Mouse (Mus musculus): ENCODE measurements around the gene Lrrc36. TPM values are rescaled to one million over a fixed set of nuclear protein-coding genes. Genes with fewer than 3 reads are reported as not detected.
A peak's percentile ranks its signal among the peaks of the same experiment; 100 is the strongest.

Lrrc36 gene
- total and polyA plus RNA-seq, 3 experiments, result 0.06 TPM; not detected in 2

GRCm38 (mm10) chr8:105453296-105453695 lies 39.9 kb downstream of the Lrrc36 start (continued):
- no peak for TF ChIP-seq MAZ (IDR thresholded peaks at IDR 0.05; ENCODE audit: low read depth, low read length)
- TF ChIP-seq MAX (IDR thresholded peaks at IDR 0.05; ENCODE audit: low read length), result no peak

DNA sequence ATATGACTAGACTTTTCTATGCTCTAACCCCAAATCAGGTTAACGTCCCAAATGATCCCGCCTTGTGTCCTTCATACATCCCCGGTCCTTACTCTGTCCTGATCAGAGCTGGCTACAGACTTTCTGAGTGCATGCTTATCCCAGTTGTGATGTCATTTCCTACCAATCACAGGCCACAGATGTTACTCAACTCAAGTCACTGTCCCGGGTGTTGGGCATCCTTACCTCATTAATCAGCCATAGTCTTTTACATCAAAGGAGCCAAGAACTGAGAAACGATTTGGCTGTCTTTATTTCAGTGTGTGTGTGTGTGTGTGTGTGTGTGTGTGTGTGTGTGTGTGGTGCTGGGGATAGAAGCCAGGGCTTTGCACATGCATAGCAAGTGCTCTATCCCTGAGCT lies 40.7 kb downstream of the Lrrc36 start:
- H3K79me2 ChIP-seq (ENCODE audit: control insufficient read depth, insufficient read depth, low read length, poor library complexity), result no peaks in the 10 kb centered on the region
- H3K36me3 ChIP-seq (ENCODE audit: control insufficient read depth in 1 of 2, insufficient read depth in 2 of 2, low read length in 2 of 2), result peaks cover 0 to 13% of the 10 kb centered on the region in 2 experiments; a peak in 2 of 4 replicates
- no peak overlapping the region for H3K4me3 ChIP-seq (ENCODE audit: control insufficient read depth in 1 of 2, insufficient read depth in 1 of 2, low read depth in 2 of 2, low read length in 2 of 2)
- peaks cover 7 to 12% of the 10 kb centered on the region in 2 experiments for H3K4me1 ChIP-seq (ENCODE audit: control insufficient read depth in 1 of 2, insufficient read depth in 2 of 2, low read length in 2 of 2)
- H3K27me3 ChIP-seq (ENCODE audit: control insufficient read depth in 1 of 2, insufficient read depth in 2 of 2, low read length in 2 of 2), result peaks cover 0 to 9% of the 10 kb centered on the region in 2 experiments
- no peak; the same call in 1 of the 2 replicates for TF ChIP-seq MXI1 (IDR thresholded peaks at IDR 0.05; ENCODE audit: low read depth, low read length)
- no peak for TF ChIP-seq E2F4 (IDR thresholded peaks at IDR 0.05; ENCODE audit: borderline replicate concordance, low read depth, low read length)
- TF ChIP-seq TAL1 (IDR thresholded peaks at IDR 0.05; ENCODE audit: low read length), result no peak
- TF ChIP-seq SMC3 (IDR thresholded peaks at IDR 0.05; ENCODE audit: low read depth, low read length), result no peak
- no peak overlapping the region for H3K27ac ChIP-seq (ENCODE audit: control insufficient read depth, low read depth, low read length)
- H3K9ac ChIP-seq (ENCODE audit: control insufficient read depth, low read depth, low read length, poor library complexity, severe bottlenecking), result no peak overlapping the region
- DNase-seq (ENCODE audit: low read depth, low spot score), result peak; percentile 42
- H3K9me3 ChIP-seq (replicated peaks; ENCODE audit: insufficient read depth, low read length), result no peaks in the 10 kb centered on the region

DNA sequence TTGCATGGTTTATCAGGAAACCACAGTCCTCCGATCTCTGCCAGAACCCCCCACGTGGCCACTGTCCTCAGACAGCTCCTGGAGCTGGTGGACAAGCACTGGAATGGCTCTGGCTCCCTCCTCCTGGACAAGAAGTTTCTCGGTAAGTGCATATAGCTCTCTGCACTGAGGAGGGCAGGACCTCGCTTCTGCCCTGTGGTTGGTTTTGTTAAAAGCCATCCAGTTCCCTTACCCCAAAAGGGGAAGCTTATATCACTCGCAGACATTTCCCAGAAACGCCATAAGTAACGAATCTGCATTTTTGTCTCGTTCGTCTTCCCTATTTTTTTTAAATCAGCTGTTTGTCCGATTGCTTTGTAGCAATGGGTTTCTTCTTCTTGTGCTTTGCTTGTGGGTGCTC lies 41.8 kb downstream of the Lrrc36 start:
- peak overlapping the region; percentile 60 for H3K9ac ChIP-seq (ENCODE audit: control insufficient read depth, low read depth, low read length, poor library complexity, severe bottlenecking)
- peak overlapping the region; percentile 25 to 57 for H3K4me3 ChIP-seq (ENCODE audit: control insufficient read depth in 1 of 2, insufficient read depth in 1 of 2, low read depth in 2 of 2, low read length in 2 of 2)
- peaks cover 7 to 12% of the 10 kb centered on the region in 2 experiments for H3K4me1 ChIP-seq (ENCODE audit: control insufficient read depth in 1 of 2, insufficient read depth in 2 of 2, low read length in 2 of 2)
- H3K36me3 ChIP-seq (ENCODE audit: control insufficient read depth in 1 of 2, insufficient read depth in 2 of 2, low read length in 2 of 2), result peaks cover 0 to 13% of the 10 kb centered on the region in 2 experiments; a peak in 2 of 4 replicates
- no peaks in the 10 kb centered on the region for H3K79me2 ChIP-seq (ENCODE audit: control insufficient read depth, insufficient read depth, low read length, poor library complexity)
- peak; percentile 89 for DNase-seq (ENCODE audit: low read depth, low spot score)
- H3K27ac ChIP-seq (ENCODE audit: control insufficient read depth, low read depth, low read length), result peak overlapping the region; percentile 58
- H3K27me3 ChIP-seq (ENCODE audit: control insufficient read depth in 1 of 2, insufficient read depth in 2 of 2, low read length in 2 of 2), result peaks cover 0 to 4% of the 10 kb centered on the region in 2 experiments; a peak in 3 of 4 replicates
- H3K9me3 ChIP-seq (replicated peaks; ENCODE audit: insufficient read depth, low read length), result no peaks in the 10 kb centered on the region
- TF ChIP-seq POLR2A (IDR thresholded peaks at IDR 0.05; ENCODE audit: control insufficient read depth in 1 of 2, insufficient read depth in 1 of 2, low read depth in 1 of 2, low read length in 2 of 2, poor library complexity in 1 of 2) (peak in 1 of 2 experiments; percentile 37; a peak in 1 of 4 replicates), EP300 (IDR thresholded peaks at IDR 0.05; ENCODE audit: low read depth in 1 of 2, low read length in 2 of 2) (peak; percentile 9 to 40; a peak in 2 of 4 replicates), GATA1 (IDR thresholded peaks at IDR 0.05; ENCODE audit: low read depth, low read length) (0 out of 2 replicates have a peak, but pooled peaks have one; percentile 18), POLR2AphosphoS2 (IDR thresholded peaks at IDR 0.05; ENCODE audit: low read length) (no peak), ETS1 (IDR thresholded peaks at IDR 0.05; ENCODE audit: low read depth, low read length) (peak; percentile 89), HCFC1 (IDR thresholded peaks at IDR 0.05; ENCODE audit: low read depth, low read length) (0 out of 2 replicates have a peak, but pooled peaks have one; percentile 39), ELF1 (IDR thresholded peaks at IDR 0.05; ENCODE audit: low read depth, low read length) (no peak), TBP (IDR thresholded peaks at IDR 0.05; ENCODE audit: low read depth, low read length) (peak; percentile 86), KAT2A (conservative IDR thresholded peaks at IDR 0.05; ENCODE audit: low read depth, low read length) (no peak), NELFE (IDR thresholded peaks at IDR 0.05; ENCODE audit: low read depth, low read length) (no peak), TAL1 (IDR thresholded peaks at IDR 0.05; ENCODE audit: low read length) (no peak), NRF1 (IDR thresholded peaks at IDR 0.05; ENCODE audit: insufficient read depth, low read depth, low read length, poor library complexity, severe bottlenecking) (no peak), E2F4 (IDR thresholded peaks at IDR 0.05; ENCODE audit: borderline replicate concordance, low read depth, low read length) (no peak), UBTF (IDR thresholded peaks at IDR 0.05; ENCODE audit: borderline replicate concordance, insufficient read depth, low read depth, low read length) (0 out of 2 replicates have a peak, but pooled peaks have one; percentile 70), ZNF384 (IDR thresholded peaks at IDR 0.05; ENCODE audit: low read depth, low read length) (peak; percentile 94), RCOR1 (IDR thresholded peaks at IDR 0.05; ENCODE audit: low read depth, low read length) (peak; percentile 35; the same call in 1 of the 2 replicates), MAZ (IDR thresholded peaks at IDR 0.05; ENCODE audit: low read depth, low read length) (no peak), USF1 (IDR thresholded peaks at IDR 0.05; ENCODE audit: low read depth, low read length) (peak; percentile 47; the same call in 1 of the 2 replicates), JUND (IDR thresholded peaks at IDR 0.05; ENCODE audit: low read depth, low read length) (no peak), MXI1 (IDR thresholded peaks at IDR 0.05; ENCODE audit: low read depth, low read length) (no peak), BHLHE40 (IDR thresholded peaks at IDR 0.05; ENCODE audit: borderline replicate concordance, low read depth, low read length) (no peak; the same call in 1 of the 2 replicates), ZKSCAN1 (IDR thresholded peaks at IDR 0.05; ENCODE audit: low read depth, low read length) (no peak), ZMIZ1 (IDR thresholded peaks at IDR 0.05; ENCODE audit: low read depth, low read length) (no peak), MYB (IDR thresholded peaks at IDR 0.05; ENCODE audit: low read depth, low read length) (peak; percentile 13; the same call in 1 of the 2 replicates), GABPA (IDR thresholded peaks at IDR 0.05; ENCODE audit: low read depth, low read length) (no peak), POLR2AphosphoS5 (IDR thresholded peaks at IDR 0.05; ENCODE audit: borderline replicate concordance, low read depth, low read length) (no peak), CTCF (IDR thresholded peaks at IDR 0.05 in 2 of 3, conservative IDR thresholded peaks at IDR 0.05 in 1 of 3; ENCODE audit: control insufficient read depth in 1 of 3, insufficient read depth in 1 of 3, low read depth in 2 of 3, low read length in 3 of 3, poor library complexity in 1 of 3, severe bottlenecking in 1 of 3) (no peak)
